Mouse (Mus musculus): ENCODE measurements around the gene Sec24d.

The Sec24d gene

DNA sequence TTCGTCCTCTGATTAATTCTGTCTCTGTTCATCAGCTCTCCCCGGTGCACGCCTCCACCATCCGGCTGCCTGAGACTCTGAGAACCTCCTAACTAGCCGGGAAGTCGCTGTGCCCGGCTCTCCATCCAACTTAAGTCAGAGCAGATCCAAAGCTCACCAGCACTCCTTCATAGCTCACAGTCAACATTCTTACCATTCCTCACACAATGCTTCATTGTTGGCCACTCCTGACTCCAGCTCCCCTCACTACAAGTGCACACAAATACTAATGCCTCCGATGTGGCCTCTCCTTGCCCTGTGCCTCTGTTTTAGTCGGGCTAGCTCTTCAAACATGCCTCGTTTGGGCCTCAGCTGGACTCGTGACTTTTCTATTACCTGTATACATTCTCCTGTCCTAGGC is 29.4 kb downstream of the Sec24d start:
- DNase-seq (ENCODE audit: extremely low read depth, low read depth, low spot score), result no peak

GRCm38 (mm10) chr3:123298283-123298682 is 31.0 kb downstream of the Sec24d start:
- no peak for DNase-seq (ENCODE audit: extremely low read depth, low read depth, low spot score)

GRCm38 (mm10) chr3:123301521-123301920 is 34.3 kb downstream of the Sec24d start:
- no peak for DNase-seq (ENCODE audit: extremely low read depth, low read depth, low spot score)

DNA sequence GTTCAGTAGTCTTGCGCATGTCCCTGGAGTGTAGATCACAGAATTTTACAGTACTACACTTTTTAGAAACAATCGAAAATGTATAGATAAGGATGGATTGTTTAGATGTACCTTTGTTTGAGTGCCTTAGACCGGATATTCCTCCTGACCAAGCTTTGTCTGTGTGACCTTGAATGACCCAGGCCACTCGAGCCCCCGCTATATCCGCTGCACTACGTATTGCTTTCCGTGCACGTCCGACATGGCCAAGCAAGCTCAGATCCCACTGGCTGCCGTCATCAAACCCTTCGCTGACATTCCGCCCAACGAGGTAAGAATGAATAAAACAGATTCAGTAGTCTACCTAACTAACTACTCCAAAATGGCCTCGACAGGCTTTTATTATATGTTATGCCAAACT is 38.4 kb downstream of the Sec24d start:
- DNase-seq (ENCODE audit: extremely low read depth, low read depth, low spot score), result no peak

GRCm38 (mm10) chr3:123307446-123307845 is 40.2 kb downstream of the Sec24d start:
- no peak for DNase-seq (ENCODE audit: extremely low read depth, low read depth, low spot score)

GRCm38 (mm10) chr3:123309141-123309540 is 41.9 kb downstream of the Sec24d start:
- DNase-seq (ENCODE audit: extremely low read depth, low read depth, low spot score), result no peak

DNA sequence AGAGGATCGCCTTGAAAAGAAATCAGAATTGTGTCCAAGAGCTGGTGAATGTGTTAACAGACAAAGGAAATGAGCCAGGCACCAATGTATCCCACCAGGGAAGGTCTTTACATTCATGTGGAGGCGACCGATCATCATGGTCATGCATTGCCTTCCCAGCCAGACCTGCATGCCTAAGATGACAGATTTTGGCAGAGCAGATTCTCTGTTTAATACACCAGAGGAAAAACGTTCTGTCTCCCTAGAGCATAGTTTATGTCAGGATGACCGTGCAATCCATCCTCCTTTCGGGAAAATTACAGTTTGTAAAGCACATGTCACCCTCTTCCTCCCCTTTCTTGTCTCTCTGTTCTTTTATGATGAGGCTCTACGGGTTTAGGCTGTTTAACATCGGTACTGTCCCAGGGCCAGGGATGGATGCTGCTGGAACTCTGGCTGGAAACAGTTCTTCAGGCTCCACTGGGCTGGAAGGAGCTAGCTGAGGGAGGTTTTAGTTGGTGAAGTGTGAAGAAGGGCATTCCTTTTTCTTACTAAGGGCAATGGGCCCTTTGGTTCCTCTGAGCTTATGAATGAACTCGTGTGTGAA is 45.3 kb downstream of the Sec24d start:
- no peak for DNase-seq (ENCODE audit: extremely low read depth, low read depth, low spot score)

GRCm38 (mm10) chr3:123313477-123313876 is 46.2 kb downstream of the Sec24d start:
- DNase-seq (ENCODE audit: extremely low read depth, low read depth, low spot score), result no peak

DNA sequence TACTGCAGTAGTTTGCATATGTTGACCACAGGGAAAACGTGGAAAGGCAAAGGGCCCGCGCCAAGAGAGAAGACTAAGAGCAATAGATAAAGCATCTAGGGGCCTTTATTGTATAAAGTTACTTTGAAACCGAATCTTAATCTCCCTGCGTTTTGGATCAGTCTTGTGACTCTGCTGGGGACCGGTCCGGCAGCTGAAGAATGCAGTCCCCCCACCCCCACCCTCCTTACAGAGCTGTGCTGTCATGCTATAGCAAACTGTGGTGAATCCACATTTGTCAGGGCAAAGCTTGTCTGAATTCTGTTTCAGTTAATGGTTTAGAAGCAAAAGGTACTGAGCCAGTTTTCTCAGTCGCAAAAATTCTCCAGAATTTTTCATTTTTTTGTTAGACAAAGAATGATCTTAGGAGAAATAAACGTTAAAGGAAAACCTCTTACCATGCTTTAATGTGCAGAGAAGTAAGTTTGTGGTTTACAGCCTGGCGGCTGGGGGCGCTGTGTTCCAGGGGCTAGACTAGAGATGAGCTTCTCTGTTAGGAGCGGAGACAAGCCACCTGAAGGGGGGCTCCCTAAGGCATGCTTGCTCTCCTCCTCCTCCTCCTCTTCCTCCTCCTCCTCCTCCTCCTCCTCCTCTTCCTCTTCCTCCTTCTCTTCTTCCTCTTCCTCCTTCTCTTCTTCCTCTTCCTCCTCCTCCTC is 46.8 kb downstream of the Sec24d start:
- no peak for DNase-seq (ENCODE audit: extremely low read depth, low read depth, low spot score)

DNA sequence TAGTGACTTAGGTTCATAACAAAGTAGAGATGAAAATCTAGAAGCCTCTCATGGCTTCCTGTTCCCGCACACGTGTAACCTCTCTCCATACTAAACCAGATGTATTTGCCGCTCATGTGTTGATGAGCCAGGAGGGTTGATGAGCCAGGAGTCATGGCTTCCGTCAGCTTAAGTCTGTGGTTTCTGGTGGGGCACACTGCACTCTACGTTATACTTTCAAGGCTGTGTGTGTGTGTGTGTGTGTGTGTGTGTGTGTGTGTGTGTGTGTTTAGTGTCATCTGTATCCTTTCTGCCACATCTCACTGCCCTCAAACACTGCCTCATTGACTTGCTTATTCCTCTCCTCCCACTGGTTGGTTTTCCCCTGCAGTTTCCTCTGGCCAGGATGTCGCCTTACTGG is 48.8 kb downstream of the Sec24d start:
- no peak for DNase-seq (ENCODE audit: extremely low read depth, low read depth, low spot score)

DNA sequence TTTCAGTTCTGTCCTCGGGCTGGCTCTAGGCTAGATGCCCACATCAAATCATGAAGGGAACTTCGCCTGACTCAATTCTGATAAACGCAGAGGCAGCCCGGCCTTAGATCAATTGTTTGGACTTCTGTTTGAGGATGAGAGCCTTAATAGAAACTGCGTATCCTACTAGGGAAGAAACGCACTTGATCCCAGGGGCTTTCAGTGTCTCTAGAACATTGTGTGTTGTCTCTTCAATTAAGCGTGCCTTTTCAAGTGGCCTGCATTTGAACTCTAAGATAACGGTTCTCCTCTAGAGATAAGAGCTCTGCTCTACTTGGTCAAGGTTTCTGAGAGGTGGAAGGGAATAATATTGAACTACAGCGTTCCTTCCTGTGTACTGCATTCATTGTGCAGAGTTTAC is 49.8 kb downstream of the Sec24d start:
- DNase-seq (ENCODE audit: extremely low read depth, low read depth, low spot score), result no peak

GRCm38 (mm10) chr3:123320341-123320740 is 53.1 kb downstream of the Sec24d start:
- DNase-seq (ENCODE audit: extremely low read depth, low read depth, low spot score), result no peak

DNA sequence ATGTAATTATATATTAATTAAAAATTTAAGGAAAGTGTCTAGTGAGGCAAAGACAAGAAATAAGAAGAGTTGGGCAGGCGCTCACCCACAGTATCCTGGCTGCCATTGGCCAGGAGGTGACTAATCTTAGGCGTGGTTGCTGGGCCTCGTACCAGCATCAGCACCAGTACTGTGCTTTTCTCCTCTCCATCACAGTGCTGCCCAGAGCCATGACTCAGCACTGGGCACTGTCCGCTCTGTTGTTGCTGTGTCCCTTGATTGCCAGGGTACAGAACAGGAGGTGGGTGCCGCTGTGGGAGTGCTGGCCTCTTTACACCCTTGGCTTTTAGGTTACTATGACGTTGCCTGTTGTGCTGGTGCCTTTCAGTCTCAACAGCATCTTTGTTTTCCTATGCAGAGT is 54.4 kb downstream of the Sec24d start:
- DNase-seq (ENCODE audit: extremely low read depth, low read depth, low spot score), result no peak

GRCm38 (mm10) chr3:123322147-123322546 is 54.9 kb downstream of the Sec24d start:
- DNase-seq (ENCODE audit: extremely low read depth, low read depth, low spot score), result no peak

GRCm38 (mm10) chr3:123324326-123324725 is 57.1 kb downstream of the Sec24d start:
- DNase-seq (ENCODE audit: extremely low read depth, low read depth, low spot score), result no peak

DNA sequence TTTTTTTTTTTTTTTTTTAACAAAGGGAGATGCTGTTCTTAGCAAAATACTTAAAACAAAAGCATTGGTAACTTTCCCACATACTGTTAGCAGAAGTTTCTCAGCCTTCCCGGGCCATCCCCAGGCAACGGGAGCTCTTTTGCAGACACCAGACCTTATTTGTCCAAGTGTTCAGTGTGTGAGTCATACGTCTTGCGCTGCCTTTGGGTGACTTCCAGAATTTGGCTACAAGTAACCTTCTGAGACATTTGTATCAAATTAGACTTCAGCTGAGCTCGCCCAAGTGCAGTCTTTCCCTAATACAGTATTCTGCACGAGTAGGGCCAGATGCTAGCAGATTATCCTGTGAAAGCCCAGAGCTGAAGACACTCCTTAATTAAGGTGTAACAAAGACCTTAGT is 62.0 kb downstream of the Sec24d start:
- DNase-seq (ENCODE audit: extremely low read depth, low read depth, low spot score), result peak; percentile 42

DNA sequence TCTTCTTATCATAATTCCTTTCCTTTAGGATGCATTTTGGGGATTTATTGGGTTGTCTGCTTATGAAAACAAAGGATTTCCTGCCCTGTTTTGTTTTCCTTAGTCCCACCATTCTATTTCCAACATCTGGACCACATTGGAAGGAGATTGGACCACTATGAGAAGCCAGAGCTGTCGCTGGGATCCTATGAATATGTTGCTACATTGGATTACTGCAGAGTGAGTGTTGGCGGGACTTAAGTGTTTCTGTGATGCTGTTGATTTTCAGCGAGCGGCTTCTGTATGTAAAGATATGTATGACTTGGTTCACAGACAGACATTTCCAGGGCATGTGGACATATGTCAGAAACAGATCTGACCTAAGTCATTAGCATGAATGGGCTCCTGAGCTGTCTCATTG is 63.0 kb downstream of the Sec24d start:
- DNase-seq (ENCODE audit: extremely low read depth, low read depth, low spot score), result no peak

- no peak for DNase-seq (ENCODE audit: extremely low read depth, low read depth, low spot score)
These were observed 65.2 kb downstream of the Sec24d start for GRCm38 (mm10) chr3:123332330-123333054.

- DNase-seq (ENCODE audit: extremely low read depth, low read depth, low spot score), result no peak
These were observed 65.8 kb downstream of the Sec24d start for GRCm38 (mm10) chr3:123333055-123333424.

GRCm38 (mm10) chr3:123334947-123335346 is 67.7 kb downstream of the Sec24d start:
- DNase-seq (ENCODE audit: extremely low read depth, low read depth, low spot score), result no peak

DNA sequence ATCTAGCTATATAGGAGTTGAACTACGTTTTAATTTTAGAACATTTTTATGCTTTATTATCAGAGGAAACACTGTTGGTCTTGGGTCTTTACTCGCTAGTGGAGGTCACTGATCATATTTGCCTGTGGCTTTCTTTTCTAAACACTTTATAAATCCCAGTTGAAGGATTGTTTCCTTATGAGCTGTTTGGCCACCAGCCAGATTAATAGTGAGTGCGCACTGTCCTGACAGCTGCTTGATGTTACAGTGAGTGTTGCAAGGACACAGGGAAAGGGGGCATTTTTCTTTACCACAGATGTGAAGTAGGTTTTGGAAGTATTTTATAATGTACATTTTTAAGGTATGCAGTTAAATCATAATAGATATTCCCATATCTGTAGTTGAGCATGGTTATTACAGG is 68.2 kb downstream of the Sec24d start:
- DNase-seq (ENCODE audit: extremely low read depth, low read depth, low spot score), result no peak

- no peak for DNase-seq (ENCODE audit: extremely low read depth, low read depth, low spot score)
These were observed 69.2 kb downstream of the Sec24d start for GRCm38 (mm10) chr3:123336455-123336854.

Data from fat pad, adult 2 months (tissue).